Mouse (Mus musculus) MEL (cell line): Measurements from ENCODE around the gene Sbsn. TPM values are rescaled to one million over a fixed set of nuclear protein-coding genes. Genes with fewer than 3 reads are reported as not detected.

Experiments
- DNase-seq: peaks from one replicate; pipeline ENCODE4 v3.0.0; 2011; ENCODE audit warnings: low read depth, low spot score
- H3K27ac ChIP-seq: 2 replicates; pipeline ENCODE4 v1.5.1; 2012; ENCODE audit warnings: low read depth, mild to moderate bottlenecking, control low read depth, low read length, moderate library complexity; ENCODE audit not compliant: control insufficient read depth
- H3K27me3 ChIP-seq, 2 experiments: fragments of 150-350 bp in 1 of 2; sonication (generic) in 1 of 2; 2 replicates each; pipeline ENCODE4 v1.6.1; 2012; ENCODE audit warnings: low read length in 2 of 2, mild to moderate bottlenecking in 2 of 2, improper control_type of control experiment in 1 of 2, moderate library complexity in 1 of 2; ENCODE audit not compliant: insufficient read depth in 2 of 2, control insufficient read depth in 1 of 2
- H3K36me3 ChIP-seq, 2 experiments: 2 replicates each; pipeline ENCODE4 v1.6.1; 2012 to 2014; ENCODE audit warnings: low read length in 2 of 2, improper control_type of control experiment in 1 of 2, inconsistent platforms in 1 of 2, mild to moderate bottlenecking in 1 of 2; ENCODE audit not compliant: insufficient read depth in 2 of 2, control insufficient read depth in 1 of 2
- H3K4me1 ChIP-seq, 2 experiments: fragments of 150-350 bp in 1 of 2; sonication (generic) in 1 of 2; 2 replicates each; pipeline ENCODE4 v1.6.1; 2012; ENCODE audit warnings: low read length in 2 of 2, improper control_type of control experiment in 1 of 2, mild to moderate bottlenecking in 1 of 2; ENCODE audit not compliant: insufficient read depth in 2 of 2, control insufficient read depth in 1 of 2
- H3K4me3 ChIP-seq, 2 experiments: fragments of 150-350 bp in 1 of 2; sonication (generic) in 1 of 2; 2 replicates each; pipeline ENCODE4 v1.5.1; 2012; ENCODE audit warnings: low read depth in 2 of 2, low read length in 2 of 2, mild to moderate bottlenecking in 2 of 2, moderate library complexity in 2 of 2, control low read depth in 1 of 2, improper control_type of control experiment in 1 of 2; ENCODE audit not compliant: control insufficient read depth in 1 of 2, insufficient read depth in 1 of 2
- H3K79me2 ChIP-seq: 2 replicates; pipeline ENCODE4 v1.6.1; 2012; ENCODE audit warnings: mild to moderate bottlenecking, low read length, moderate library complexity; ENCODE audit not compliant: control insufficient read depth, poor library complexity, insufficient read depth
- H3K9ac ChIP-seq: 2 replicates; pipeline ENCODE4 v1.6.1; 2012; ENCODE audit warnings: low read depth, mild to moderate bottlenecking, control low read depth, low read length, moderate library complexity; ENCODE audit not compliant: control insufficient read depth, poor library complexity, severe bottlenecking
- H3K9me3 ChIP-seq: fragments of 150-350 bp; sonication (generic); replicated peaks from 2 replicates; pipeline ENCODE4 v1.6.1; 2012; ENCODE audit warnings: mild to moderate bottlenecking, low read length, improper control_type of control experiment, moderate library complexity; ENCODE audit not compliant: insufficient read depth
- BHLHE40 ChIP-seq: IDR thresholded peaks from 2 replicates; pipeline ENCODE4 v1.6.1; 2012; ENCODE audit warnings: low read depth, mild to moderate bottlenecking, inconsistent platforms, low read length, improper control_type of control experiment, borderline replicate concordance
- CHD1 ChIP-seq: IDR thresholded peaks from 2 replicates; pipeline ENCODE4 v1.6.1; 2012; ENCODE audit warnings: low read depth, mild to moderate bottlenecking, inconsistent platforms, low read length, improper control_type of control experiment
- E2F4 ChIP-seq: IDR thresholded peaks from 2 replicates; pipeline ENCODE4 v1.6.1; 2011; ENCODE audit warnings: low read depth, low read length, improper control_type of control experiment, borderline replicate concordance
- ELF1 ChIP-seq: IDR thresholded peaks from 2 replicates; pipeline ENCODE4 v1.6.1; 2014; ENCODE audit warnings: low read depth, mild to moderate bottlenecking, inconsistent platforms, low read length, improper control_type of control experiment, moderate library complexity
- EP300 ChIP-seq, 2 experiments: IDR thresholded peaks; 2 replicates each; pipeline ENCODE4 v1.6.1; 2011; ENCODE audit warnings: improper control_type of control experiment in 2 of 2, low read length in 2 of 2, low read depth in 1 of 2, mild to moderate bottlenecking in 1 of 2
- GABPA ChIP-seq: IDR thresholded peaks from 2 replicates; pipeline ENCODE4 v1.6.1; 2012; ENCODE audit warnings: low read depth, mild to moderate bottlenecking, inconsistent platforms, low read length, improper control_type of control experiment, moderate library complexity
- JUND ChIP-seq: IDR thresholded peaks from 2 replicates; pipeline ENCODE4 v1.6.1; 2011; ENCODE audit warnings: low read depth, mild to moderate bottlenecking, improper control_type of control experiment, low read length
- KAT2A ChIP-seq: conservative IDR thresholded peaks from 2 replicates; pipeline ENCODE4 v1.6.1; 2012; ENCODE audit warnings: low read depth, low read length, improper control_type of control experiment, inconsistent platforms
- MAFK ChIP-seq: IDR thresholded peaks from 2 replicates; pipeline ENCODE4 v1.6.1; 2011; ENCODE audit warnings: low read depth, mild to moderate bottlenecking, low read length, improper control_type of control experiment, borderline replicate concordance
- MEF2A ChIP-seq: IDR thresholded peaks from 2 replicates; pipeline ENCODE4 v1.6.1; 2014; ENCODE audit warnings: low read depth, mild to moderate bottlenecking, inconsistent platforms, low read length, improper control_type of control experiment; ENCODE audit not compliant: poor library complexity, insufficient replicate concordance, severe bottlenecking; ENCODE audit errors: extremely low read depth
- MXI1 ChIP-seq: IDR thresholded peaks from 2 replicates; pipeline ENCODE4 v1.6.1; 2011; ENCODE audit warnings: mild to moderate bottlenecking, low read depth, low read length, improper control_type of control experiment
- MYB ChIP-seq: IDR thresholded peaks from 2 replicates; pipeline ENCODE4 v1.6.1; 2011; ENCODE audit warnings: mild to moderate bottlenecking, low read depth, low read length, improper control_type of control experiment
- MYC ChIP-seq: IDR thresholded peaks from 2 replicates; pipeline ENCODE4 v1.6.1; 2011; ENCODE audit warnings: low read depth, mild to moderate bottlenecking, low read length, improper control_type of control experiment, moderate library complexity
- NRF1 ChIP-seq: IDR thresholded peaks from 2 replicates; pipeline ENCODE4 v1.6.1; 2014; ENCODE audit warnings: low read depth, mild to moderate bottlenecking, inconsistent platforms, low read length, improper control_type of control experiment, moderate library complexity; ENCODE audit not compliant: poor library complexity, insufficient read depth, severe bottlenecking
- POLR2A ChIP-seq, 2 experiments: IDR thresholded peaks; 2 replicates each; pipeline ENCODE4 v1.6.1; 2011 to 2012; ENCODE audit warnings: low read length in 2 of 2, mild to moderate bottlenecking in 2 of 2, control low read depth in 1 of 2, improper control_type of control experiment in 1 of 2, low read depth in 1 of 2, moderate library complexity in 1 of 2; ENCODE audit not compliant: control insufficient read depth in 1 of 2, insufficient read depth in 1 of 2, poor library complexity in 1 of 2
- POLR2AphosphoS2 ChIP-seq: IDR thresholded peaks from 2 replicates; pipeline ENCODE4 v1.6.1; 2011; ENCODE audit warnings: low read length, improper control_type of control experiment
- SIN3A ChIP-seq: IDR thresholded peaks from 2 replicates; pipeline ENCODE4 v1.6.1; 2012; ENCODE audit warnings: low read length, improper control_type of control experiment, inconsistent platforms
- TAL1 ChIP-seq: IDR thresholded peaks from 2 replicates; pipeline ENCODE4 v1.6.1; 2012; ENCODE audit warnings: mild to moderate bottlenecking, inconsistent platforms, low read length, moderate library complexity, mixed read lengths
- TBP ChIP-seq: IDR thresholded peaks from 2 replicates; pipeline ENCODE4 v1.8.0; 2011; ENCODE audit warnings: low read depth, low read length, improper control_type of control experiment
- UBTF ChIP-seq: IDR thresholded peaks from 2 replicates; pipeline ENCODE4 v1.6.1; 2012; ENCODE audit warnings: low read depth, mild to moderate bottlenecking, inconsistent platforms, low read length, improper control_type of control experiment, moderate library complexity, borderline replicate concordance; ENCODE audit not compliant: insufficient read depth
- USF2 ChIP-seq, 2 experiments: IDR thresholded peaks; 2 replicates each; pipeline ENCODE4 v1.6.1; 2011 to 2012; ENCODE audit warnings: improper control_type of control experiment in 2 of 2, low read length in 2 of 2, borderline replicate concordance in 1 of 2, inconsistent platforms in 1 of 2, low read depth in 1 of 2, mild to moderate bottlenecking in 1 of 2; ENCODE audit not compliant: insufficient read depth in 1 of 2
- ZKSCAN1 ChIP-seq: IDR thresholded peaks from 2 replicates; pipeline ENCODE4 v1.6.1; 2012; ENCODE audit warnings: low read depth, mild to moderate bottlenecking, inconsistent platforms, low read length, improper control_type of control experiment, moderate library complexity
- ZMIZ1 ChIP-seq: IDR thresholded peaks from 2 replicates; pipeline ENCODE4 v1.6.1; 2012; ENCODE audit warnings: low read depth, mild to moderate bottlenecking, inconsistent platforms, low read length, improper control_type of control experiment, moderate library complexity
- polyA plus RNA-seq, 2 experiments: library from polyadenylated mRNA; stranded (reverse) in 1 of 2; unstranded in 1 of 2; fragments of >175 nt in 1 of 2; fragments of >200 nt in 1 of 2; gene quantifications; 2 replicates each; pipeline versions ENCODE4 v1.2.1 to v1.2.4; 2012; ENCODE audit warnings: low replicate concordance in 2 of 2, low read depth in 1 of 2; ENCODE audit not compliant: insufficient read length in 2 of 2, insufficient read depth in 1 of 2, missing spikeins in 1 of 2
- total RNA-seq: library from RNA; depleted of rRNA; stranded (reverse); fragments of 300-350 nt; gene quantifications from 2 replicates; pipeline ENCODE4 v1.2.3, GENCODE M21; 2012

The Sbsn gene
- total and polyA plus RNA-seq, 3 experiments, result 0.17 to 1.2 TPM; not detected in 1

- Histone ChIP-seq H3K4me3 (no peak overlapping the region), H3K27ac (no peak overlapping the region), H3K36me3 (peaks cover 0 to 13% of the 10 kb centered on the region in 2 experiments; a peak in 2 of 4 replicates), H3K4me1 (peaks cover 5 to 21% of the 10 kb centered on the region in 2 experiments), H3K27me3 (no peaks in the 10 kb centered on the region; a peak in 1 of 4 replicates), H3K9me3 (no peaks in the 10 kb centered on the region), H3K9ac (no peak overlapping the region), H3K79me2 (no peaks in the 10 kb centered on the region)
- no peak for TF ChIP-seq USF2 (IDR thresholded peaks at IDR 0.05; ENCODE audit: borderline replicate concordance in 1 of 2, insufficient read depth in 1 of 2, low read depth in 1 of 2, low read length in 2 of 2)
- DNase-seq, result no peak
These were observed 43.8 kb upstream of the Sbsn start for GRCm38 (mm10) chr7:30707441-30707840.

GRCm38 (mm10) chr7:30711942-30712341 is 39.3 kb upstream of the Sbsn start, which contains the start of gene Atp4a:
Gene Atp4a (plus strand): TSS chr7:30712209.
- Histone ChIP-seq H3K27ac (no peak within 1 kb of the TSS), H3K79me2 (no peaks in the 10 kb centered on the region), H3K27me3 (no peaks in the 10 kb centered on the region), H3K4me3 (no peak within 1 kb of the TSS), H3K9me3 (no peaks in the 10 kb centered on the region), H3K36me3 (peaks cover 0 to 5% of the 10 kb centered on the region in 2 experiments; a peak in 2 of 4 replicates), H3K9ac (no peak within 1 kb of the TSS), H3K4me1 (peaks cover 0 to 10% of the 10 kb centered on the region in 2 experiments)
- DNase-seq, result no peak
- TF ChIP-seq BHLHE40 (no peak), POLR2AphosphoS2 (no peak), ZMIZ1 (no peak), KAT2A (no peak), CHD1 (no peak), TBP (no peak), JUND (no peak), MAFK (no peak), MYB (no peak), UBTF (no peak), MXI1 (no peak), POLR2A (IDR thresholded peaks at IDR 0.05; ENCODE audit: control insufficient read depth in 1 of 2, insufficient read depth in 1 of 2, low read depth in 1 of 2, low read length in 2 of 2, poor library complexity in 1 of 2) (no peak)

GRCm38 (mm10) chr7:30717006-30717715 is 34.1 kb upstream of the Sbsn start:
- Histone ChIP-seq H3K27ac (no peak overlapping the region), H3K27me3 (no peaks in the 10 kb centered on the region), H3K4me3 (peak overlapping the region; percentile 28 to 33; a peak in 3 of 4 replicates), H3K4me1 (peaks cover 6 to 13% of the 10 kb centered on the region in 2 experiments), H3K9ac (no peak overlapping the region), H3K79me2 (no peaks in the 10 kb centered on the region), H3K9me3 (no peaks in the 10 kb centered on the region), H3K36me3 (no peaks in the 10 kb centered on the region)
- DNase-seq, result peak; percentile 94
- TF ChIP-seq E2F4 (no peak), ELF1 (no peak), NRF1 (peak; percentile 23; the same call in 1 of the 2 replicates), EP300 (IDR thresholded peaks at IDR 0.05; ENCODE audit: low read depth in 1 of 2, low read length in 2 of 2) (no peak), ZKSCAN1 (no peak), TAL1 (no peak), UBTF (no peak), MXI1 (peak; percentile 50), MEF2A (no peak), KAT2A (no peak), SIN3A (no peak), GABPA (no peak), MYC (0 out of 2 replicates have a peak, but pooled peaks have one; percentile 18)
